Mouse (Mus musculus) left cerebral cortex, adult 9 months (tissue): ENCODE data around the gene Gemin7.
"Not testable (repeated sequence)": the region's sequence is repeated elsewhere in the genome, so short reads cannot be mapped to it uniquely, and the experiment has no call there.

Source experiments
- DNase-seq, 2 experiments: peaks; one replicate each; pipeline ENCODE4 v3.0.0; 2022; ENCODE audit warnings: low spot score in 2 of 2

Gene Gemin7

GRCm38 (mm10) chr7:19577141-19577852 lies at the start of gene Gemin7, which contains the start of gene Zfp296:
Gene Gemin7 (minus strand): TSS chr7:19577595.
Gene Zfp296 (plus strand): TSS chr7:19577287.
- DNase-seq = no peak

GRCm38 (mm10) chr7:19623433-19623832 lies 46.0 kb upstream of the Gemin7 start:
- DNase-seq = no peak

- no peak for DNase-seq
These were observed 44.8 kb upstream of the Gemin7 start for GRCm38 (mm10) chr7:19622241-19622640.

- DNase-seq = peak in 1 of 2 experiments; percentile 65
These were observed 43.4 kb upstream of the Gemin7 start for GRCm38 (mm10) chr7:19620811-19621210.

- peak in 1 of 2 experiments; percentile 89 for DNase-seq
These were observed 41.8 kb upstream of the Gemin7 start for GRCm38 (mm10) chr7:19619004-19619801.

GRCm38 (mm10) chr7:19615036-19615577 lies 37.7 kb upstream of the Gemin7 start:
- no peak for DNase-seq

GRCm38 (mm10) chr7:19610969-19611368 lies 33.6 kb upstream of the Gemin7 start:
- no peak for DNase-seq

DNA sequence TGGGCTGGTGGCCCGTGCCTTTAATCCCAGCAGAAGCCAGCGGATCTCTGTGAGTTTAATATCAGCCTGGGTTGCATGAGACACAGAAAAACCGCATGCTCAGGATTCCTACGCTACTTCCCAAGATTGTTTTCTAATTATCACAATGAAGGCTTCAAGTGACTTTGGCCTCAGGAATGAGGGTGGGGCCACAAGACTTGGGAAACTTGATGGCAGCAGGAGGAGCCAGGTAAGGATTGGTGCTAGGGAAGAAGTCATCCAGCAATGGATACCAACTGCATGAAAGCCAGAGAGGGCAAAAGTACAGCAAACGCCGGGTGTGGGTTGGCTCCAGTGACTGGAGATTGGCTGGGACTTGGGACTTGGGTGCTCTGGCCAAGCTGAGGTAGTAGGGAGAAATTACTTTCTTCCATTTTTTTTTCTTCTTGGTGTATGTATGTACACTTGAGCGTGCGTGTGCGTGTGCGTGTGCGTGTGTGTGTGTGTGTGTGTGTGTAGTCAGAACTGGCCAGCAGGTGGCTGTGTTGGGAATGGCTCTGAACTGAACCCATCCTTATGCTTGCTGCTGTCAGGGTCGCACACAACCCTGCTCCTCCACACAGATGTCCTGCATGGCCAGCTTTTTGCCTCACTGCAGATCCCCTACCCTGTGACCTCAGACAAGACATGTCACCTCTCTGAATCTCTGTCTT lies 32.4 kb upstream of the Gemin7 start:
- DNase-seq = no peak

GRCm38 (mm10) chr7:19607291-19607690 lies 29.9 kb upstream of the Gemin7 start:
- DNase-seq = no peak

GRCm38 (mm10) chr7:19604606-19605214 lies 27.3 kb upstream of the Gemin7 start:
- not testable (repeated sequence) for DNase-seq

DNA sequence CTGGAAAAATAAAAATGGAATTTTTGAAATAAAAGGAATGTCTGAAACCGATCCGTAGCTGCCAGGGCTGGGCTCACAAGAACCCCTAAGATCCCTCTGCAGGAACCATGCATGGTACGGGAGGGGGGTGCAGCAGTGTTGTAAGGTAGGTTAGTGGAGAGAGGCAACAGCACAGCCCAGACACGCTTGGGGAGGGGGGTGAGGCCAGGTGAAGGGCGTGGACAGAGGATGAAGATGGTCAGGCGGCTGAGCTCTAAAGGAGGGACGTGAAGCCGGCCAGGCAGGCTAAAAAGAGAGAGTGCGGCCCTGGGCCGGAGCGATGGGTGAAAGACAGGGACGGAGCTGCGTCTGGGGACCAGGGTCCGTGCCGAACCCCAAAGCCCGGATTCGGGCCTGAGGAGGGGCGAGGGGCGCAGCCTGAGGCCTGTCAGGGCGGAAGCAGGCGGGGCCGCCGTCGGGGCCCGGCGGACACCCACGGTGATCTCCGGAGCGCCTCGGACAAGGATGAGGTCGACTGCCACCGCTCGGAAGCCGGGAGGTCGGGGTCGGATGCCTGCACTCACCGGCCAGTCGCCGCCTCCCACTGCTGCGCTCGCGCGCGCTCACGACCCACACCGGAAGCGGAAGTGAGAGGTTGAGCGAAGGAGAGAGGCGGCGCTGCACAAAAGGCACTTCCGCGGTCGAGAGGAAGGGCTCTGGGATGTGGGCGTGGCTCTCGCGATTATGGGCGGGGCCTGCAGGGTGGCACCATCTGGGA lies 26.6 kb upstream of the Gemin7 start, which contains the start of gene Clasrp:
Gene Clasrp (minus strand): TSS at position 638 of the 757 bp plus-strand sequence.
- DNase-seq = peak; percentile 85 to 95

DNA sequence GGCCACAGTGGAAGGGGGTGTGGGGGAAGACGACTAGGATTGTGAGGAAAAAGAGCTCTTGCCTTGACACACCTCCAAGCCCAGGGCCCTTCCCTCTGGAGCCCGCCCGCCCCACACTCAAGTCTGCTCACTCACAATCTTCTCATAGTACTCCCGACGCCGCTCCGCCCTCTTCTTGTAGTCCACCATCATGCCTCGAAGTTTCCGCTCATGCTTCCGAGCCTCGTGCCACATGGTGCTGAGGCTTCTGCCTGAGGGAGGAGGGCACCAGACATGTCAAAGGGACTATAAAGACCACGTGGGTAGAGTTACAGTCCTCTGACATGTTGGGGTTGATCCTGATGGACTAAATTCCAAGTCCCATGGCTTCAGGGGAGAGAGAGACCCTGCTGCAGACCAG lies 25.7 kb upstream of the Gemin7 start:
- no peak for DNase-seq

DNA sequence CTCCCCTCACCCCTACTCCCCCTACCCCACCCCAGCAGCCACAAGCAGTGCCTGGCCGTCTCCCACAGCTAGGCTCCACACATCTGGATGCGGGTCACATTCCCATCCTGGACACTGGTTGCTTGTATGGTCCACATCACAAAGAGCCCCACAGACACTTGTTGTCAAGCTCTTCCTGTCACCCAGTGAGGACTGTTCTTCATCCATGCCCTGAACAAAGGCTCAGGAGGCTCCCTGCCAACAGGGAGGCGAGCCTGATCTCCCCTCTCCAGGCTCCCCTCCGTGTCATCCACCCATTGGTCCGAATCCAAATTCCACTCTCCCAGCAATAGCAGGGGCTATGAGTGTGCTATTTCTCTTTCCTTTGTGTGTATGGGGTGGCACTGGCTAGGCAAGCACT lies 23.2 kb upstream of the Gemin7 start:
- peak; percentile 55 to 59 for DNase-seq

- DNase-seq = no peak
These were observed 15.8 kb upstream of the Gemin7 start for GRCm38 (mm10) chr7:19593061-19593730.

DNA sequence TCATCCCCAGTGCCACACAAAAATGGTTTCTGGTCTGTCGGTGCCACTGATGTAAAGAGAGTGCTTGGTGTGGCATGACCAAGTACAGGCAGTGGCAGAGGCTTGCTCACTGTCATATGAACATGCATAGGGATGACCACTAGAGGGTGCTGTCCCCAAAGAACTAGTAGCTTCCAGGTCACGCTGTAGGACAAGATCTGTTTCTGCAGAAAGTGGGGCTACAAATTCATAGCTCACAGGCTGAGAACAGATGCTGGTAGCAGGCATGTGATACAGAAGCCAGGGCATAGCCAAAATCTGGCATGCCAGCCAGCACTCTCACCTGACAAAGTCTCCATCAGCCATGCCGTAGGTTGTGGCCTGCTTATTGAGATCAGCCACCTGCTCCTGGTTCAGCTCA lies 12.5 kb upstream of the Gemin7 start:
- DNase-seq = peak; percentile 67 to 85

DNA sequence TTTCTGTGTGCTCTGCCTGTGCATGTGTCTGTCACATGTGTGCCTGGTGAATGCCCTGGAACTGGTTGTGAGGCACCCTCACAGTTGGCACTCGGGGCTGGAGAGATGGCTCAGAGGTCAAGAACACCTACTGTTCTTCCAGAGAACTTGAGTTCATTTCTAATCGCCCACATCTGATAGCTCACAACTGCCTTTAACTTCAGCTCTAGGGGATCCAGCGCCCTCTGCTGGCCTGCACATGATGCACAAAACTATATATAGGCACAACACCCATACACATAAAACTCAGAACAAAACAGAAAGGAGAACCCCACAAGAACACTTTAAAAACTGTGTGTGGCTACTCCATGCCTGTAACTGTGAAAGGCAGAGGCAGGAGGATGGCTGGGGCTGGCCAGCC lies 11.8 kb upstream of the Gemin7 start:
- peak in 1 of 2 experiments; percentile 51 for DNase-seq

DNA sequence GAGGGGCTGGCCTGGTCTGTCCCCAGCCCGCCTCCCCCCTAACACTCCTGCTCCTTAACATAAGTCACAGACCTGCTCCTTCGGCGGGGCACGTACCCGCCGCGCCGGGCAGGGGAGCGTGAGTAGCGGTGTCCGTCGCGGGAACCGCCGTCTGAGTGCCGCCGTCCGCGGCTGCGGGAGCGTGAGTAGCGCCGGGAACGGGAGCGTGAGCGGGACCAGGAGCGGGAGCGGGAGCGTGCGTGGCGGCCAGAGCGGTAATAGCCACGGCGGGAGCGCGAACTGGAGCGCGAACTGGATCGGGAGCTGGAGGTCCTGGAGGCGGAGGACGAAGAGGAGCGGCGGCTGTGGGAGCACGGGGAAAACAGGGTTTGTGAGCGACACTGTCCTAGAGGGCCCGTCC lies 8.9 kb upstream of the Gemin7 start:
- DNase-seq = no peak

- no peak for DNase-seq
These were observed 3.2 kb upstream of the Gemin7 start for GRCm38 (mm10) chr7:19580634-19581033.

- no peak for DNase-seq
These were observed 2.4 kb upstream of the Gemin7 start for GRCm38 (mm10) chr7:19579751-19580150.

DNA sequence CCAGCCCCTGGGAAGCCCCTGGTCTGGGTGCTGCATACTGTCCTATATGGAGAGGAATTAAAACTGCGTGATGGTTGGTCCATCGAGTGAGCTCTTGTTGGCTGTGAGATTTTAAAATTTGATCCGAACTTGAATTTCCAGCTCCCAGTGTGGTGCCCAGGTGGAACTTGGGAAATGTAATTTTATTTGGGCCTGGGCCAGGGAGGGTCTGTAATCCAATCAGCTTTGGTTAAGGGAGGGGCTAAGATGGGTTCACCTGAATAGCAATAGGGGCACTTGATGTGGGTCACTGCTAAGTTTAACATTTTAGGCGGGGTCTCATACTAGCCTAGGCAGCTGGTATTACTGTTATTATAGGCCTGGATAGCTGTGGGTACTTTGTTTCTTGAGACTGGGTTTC lies 1.0 kb upstream of the Gemin7 start:
- DNase-seq = no peak
